Mouse (Mus musculus): Measurements from ENCODE around the gene Arhgap29. TPM values are rescaled to one million over a fixed set of nuclear protein-coding genes. Genes with fewer than 3 reads are reported as not detected.

Arhgap29 gene
- total RNA-seq, 2 experiments from 2014 or later: 14.0 to 15.6 TPM

DNA sequence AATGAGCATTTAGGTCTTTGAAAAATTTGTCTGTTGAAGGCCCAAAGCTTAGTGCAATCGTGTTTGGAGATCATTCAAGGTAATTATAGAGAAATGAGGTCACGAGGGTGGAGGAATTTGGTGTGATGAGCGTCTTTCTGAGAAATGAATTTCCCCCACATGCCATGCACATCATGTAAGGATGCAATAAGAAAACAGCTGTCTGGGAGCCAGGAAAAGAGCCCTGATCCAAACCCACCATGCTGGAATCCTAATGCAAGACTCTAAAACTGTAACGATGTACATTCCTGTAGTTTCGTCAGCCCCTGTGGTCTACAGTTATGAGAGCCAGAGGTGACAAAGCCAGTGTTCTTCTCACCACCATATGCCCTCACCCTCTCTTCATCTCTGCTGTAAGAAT lies 32.4 kb upstream of the Arhgap29 start:
- intact Hi-C loops (cut with DNase I): no loop called here
- no peak for TF ChIP-seq CTCF (IDR thresholded peaks at IDR 0.05)
- no peak overlapping the region for H3K27ac ChIP-seq
- no peak overlapping the region for H3K4me3 ChIP-seq
- no peak for DNase-seq

DNA sequence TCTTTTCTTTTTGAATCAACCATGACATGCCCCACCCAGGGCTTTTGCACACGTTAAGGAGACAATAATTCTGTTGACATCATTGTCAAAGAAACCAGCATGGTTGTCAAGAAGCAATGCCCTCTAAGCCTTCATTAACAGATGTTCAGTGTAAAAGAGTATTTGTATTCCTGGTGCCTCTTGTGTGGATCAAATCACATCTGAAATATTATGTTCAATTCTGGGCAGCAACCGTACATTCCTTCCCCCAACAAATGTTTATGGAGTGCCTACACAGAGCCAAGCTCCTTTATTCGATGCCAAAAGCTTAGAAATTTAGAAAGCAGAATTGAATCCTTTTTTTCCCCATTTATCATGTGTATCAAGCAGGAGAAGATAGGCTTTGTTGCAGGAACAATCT lies 31.6 kb upstream of the Arhgap29 start:
- no peak for TF ChIP-seq CTCF (IDR thresholded peaks at IDR 0.05)
- intact Hi-C loops (cut with DNase I): no loop called here
- no peak overlapping the region for H3K27ac ChIP-seq
- H3K4me3 ChIP-seq: no peak overlapping the region
- DNase-seq: no peak

DNA sequence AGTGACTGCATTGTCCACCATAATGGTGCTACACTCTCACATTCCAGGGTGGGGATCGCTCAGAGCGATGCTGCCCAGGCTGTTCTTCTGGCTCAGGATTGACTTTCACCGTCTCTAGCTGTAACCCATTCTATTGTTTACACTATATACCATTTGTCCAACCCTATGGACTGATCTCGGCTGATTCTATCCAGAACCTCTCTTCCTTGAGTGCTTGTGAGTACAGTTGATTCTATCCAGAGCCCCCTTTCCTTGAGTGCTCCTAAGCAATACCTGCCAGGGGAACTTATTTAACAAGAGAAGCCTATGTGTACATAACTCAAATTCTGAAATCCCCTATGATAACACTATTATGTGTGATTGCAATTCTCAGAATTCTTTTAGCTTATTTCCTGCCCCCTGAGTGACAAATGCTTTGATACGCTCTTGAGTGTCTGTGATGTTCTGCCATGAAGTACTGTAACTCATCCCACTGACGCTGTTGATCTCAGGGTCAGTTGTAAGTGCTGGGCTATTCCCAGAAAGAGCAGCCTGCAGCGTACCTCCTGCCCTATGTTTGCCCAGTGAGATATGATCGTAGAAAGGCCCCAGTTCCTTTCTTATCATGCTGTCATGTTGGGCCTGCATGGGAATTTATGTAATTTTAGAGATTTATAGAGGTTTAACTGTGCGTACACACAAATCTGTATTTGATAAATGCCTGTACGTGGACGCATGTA lies 27.4 kb upstream of the Arhgap29 start:
- H3K27ac ChIP-seq: no peak overlapping the region
- intact Hi-C loops (cut with DNase I): no loop called here
- no peak for TF ChIP-seq CTCF (IDR thresholded peaks at IDR 0.05)

DNA sequence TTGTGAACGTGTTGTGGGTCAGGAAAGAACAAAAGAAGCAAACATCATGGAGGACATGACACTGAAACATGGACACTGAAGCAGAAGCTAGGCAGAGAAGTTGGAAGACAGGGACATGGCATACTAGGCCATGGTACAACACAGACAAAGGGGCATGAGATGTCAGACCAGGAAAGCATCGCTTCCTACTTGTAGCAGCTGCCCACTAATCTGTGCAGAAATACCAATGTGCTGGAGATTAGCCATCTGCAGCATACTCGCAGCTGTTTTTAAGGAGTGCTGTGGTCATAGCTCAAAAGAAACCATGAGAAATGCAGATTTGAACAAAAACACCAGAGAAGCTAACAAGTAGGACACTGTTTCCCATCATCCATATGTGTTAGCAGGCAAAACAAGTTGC lies 24.7 kb upstream of the Arhgap29 start:
- intact Hi-C loops (cut with DNase I): no loop called here
- TF ChIP-seq CTCF (IDR thresholded peaks at IDR 0.05): no peak
- no peak for DNase-seq
- Histone ChIP-seq H3K27ac (no peak overlapping the region), H3K4me3 (no peak overlapping the region)

More for the DNA sequence above, 27.4 kb upstream of the Arhgap29 start:
- no peak overlapping the region for H3K4me3 ChIP-seq
- DNase-seq: no peak

DNA sequence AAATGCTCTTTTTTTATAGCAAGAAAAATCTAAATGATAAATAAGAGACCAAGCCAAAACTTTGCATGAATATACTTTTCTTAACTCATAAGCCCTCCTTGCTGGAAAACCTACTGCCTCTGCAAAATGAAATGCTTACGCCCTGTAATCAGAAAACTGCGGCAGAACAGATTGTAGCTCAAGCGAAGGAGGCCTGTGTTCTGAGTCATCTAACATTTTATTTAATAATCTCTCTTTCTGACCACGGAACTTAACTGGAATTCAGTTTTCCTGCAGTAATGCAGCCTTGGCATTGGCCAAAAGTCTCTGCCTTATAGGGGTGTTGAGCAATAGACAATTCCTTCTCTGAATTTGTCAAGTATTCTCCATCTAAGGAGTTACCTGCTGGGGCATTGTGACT lies 19.5 kb upstream of the Arhgap29 start:
- Histone ChIP-seq H3K4me3 (no peak overlapping the region), H3K27ac (no peak overlapping the region)
- intact Hi-C loops (cut with DNase I): no loop called here
- TF ChIP-seq CTCF (IDR thresholded peaks at IDR 0.05): no peak
- DNase-seq: no peak

DNA sequence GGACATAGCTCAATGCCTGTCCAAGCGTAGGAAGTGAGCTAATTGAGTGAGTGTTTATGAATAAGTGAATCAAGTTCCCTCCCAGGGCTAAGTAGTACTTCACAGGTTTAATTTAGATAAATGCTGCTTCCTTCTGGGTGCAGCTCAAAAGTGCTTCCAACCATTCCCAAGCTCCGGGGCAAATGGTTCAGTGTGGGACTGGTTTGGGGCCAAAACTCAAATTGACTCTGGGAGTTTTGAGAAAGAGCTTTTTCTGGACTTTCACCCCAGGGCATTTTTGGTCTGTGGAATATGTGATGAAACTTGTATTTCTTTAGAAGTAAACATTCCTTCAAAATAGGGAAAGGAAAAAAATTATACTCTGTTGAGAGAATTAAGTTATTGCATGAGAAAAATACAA lies 16.1 kb upstream of the Arhgap29 start:
- no peak for DNase-seq
- Histone ChIP-seq H3K4me3 (no peak overlapping the region), H3K27ac (no peak overlapping the region)
- intact Hi-C loops (cut with DNase I): no loop called here
- no peak for TF ChIP-seq CTCF (IDR thresholded peaks at IDR 0.05)

DNA sequence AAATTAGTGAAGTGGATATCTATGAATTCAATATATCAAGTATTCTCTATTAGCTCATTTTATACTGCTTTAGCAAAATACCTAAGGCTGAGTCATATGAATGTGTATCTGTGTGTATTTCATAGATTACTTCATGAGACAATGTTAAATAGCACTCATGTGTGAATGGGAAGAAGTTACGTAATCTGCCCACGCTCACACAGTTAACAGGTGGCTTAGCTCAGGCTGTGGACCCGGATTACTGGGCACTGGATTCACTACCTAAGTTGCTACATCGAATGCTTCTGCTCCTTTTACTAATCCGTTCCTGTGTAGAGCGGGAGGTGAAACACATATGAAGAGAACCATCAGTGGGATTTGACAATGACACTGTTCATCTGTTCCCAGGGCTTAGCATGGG lies 15.3 kb upstream of the Arhgap29 start:
- no peak for DNase-seq
- Histone ChIP-seq H3K27ac (no peak overlapping the region), H3K4me3 (no peak overlapping the region)
- intact Hi-C loops (cut with DNase I): no loop called here
- TF ChIP-seq CTCF (IDR thresholded peaks at IDR 0.05): no peak

DNA sequence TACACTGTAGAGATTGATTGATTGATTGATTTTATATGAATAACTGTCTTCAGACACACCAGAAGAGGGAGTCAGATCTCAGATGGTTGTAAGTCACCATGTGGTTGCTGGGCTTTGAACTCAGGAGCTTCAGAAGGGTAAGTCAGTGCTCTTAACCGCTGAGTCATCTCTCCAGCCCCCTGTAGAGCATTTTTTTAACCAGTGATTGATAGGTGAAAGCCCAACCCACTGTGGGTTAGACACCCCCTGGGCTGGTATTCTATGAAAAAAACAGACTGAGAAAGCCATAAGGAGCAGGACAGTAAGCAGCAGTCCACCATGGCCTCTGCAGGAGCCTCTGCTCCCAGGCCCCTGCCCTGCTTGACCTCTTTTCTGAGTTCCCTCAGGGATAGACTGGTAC lies 12.7 kb upstream of the Arhgap29 start:
- intact Hi-C loops (cut with DNase I): no loop called here
- Histone ChIP-seq H3K27ac (no peak overlapping the region), H3K4me3 (no peak overlapping the region)
- DNase-seq: no peak
- TF ChIP-seq CTCF (IDR thresholded peaks at IDR 0.05): no peak

DNA sequence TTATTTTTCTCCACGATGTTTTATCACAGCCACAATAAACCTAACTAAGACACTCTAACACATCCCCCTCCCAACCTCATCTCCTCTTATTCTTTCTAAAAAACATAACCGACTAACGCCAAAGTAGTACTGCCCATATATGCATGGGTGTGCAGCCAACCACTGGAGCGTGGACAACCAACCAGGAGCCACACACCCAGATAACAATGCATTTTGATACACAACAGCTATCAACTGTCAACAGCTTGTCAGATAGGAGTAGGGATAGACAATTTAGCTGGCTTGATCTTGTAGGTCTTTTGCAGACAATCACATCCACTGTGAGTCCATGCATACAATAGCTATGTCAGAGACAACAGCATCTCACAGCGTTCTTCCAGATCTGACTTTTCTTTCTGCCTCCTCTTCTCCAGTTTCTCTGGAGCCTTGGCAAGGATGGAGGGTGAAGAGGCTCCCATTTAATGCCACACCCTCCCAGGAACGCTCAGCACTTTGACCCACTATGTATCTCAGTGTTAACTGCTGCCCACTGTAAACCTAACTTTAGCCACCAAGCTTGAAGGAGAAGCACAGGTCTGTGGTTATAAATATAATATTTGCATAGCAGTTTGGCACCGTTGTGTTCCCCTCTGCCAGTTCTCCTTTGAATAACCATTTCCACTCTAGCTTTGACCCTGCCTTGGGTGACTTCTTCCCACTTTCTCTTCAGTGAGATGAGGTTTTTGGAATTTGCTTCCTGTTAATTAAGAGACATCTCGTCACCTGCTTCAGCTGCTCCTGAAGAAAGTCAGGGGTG lies 12.0 kb upstream of the Arhgap29 start:
- Histone ChIP-seq H3K27ac (no peak overlapping the region), H3K4me3 (no peak overlapping the region)
- no peak for DNase-seq
- TF ChIP-seq CTCF (IDR thresholded peaks at IDR 0.05): no peak
- intact Hi-C loops (cut with DNase I): no loop called here

DNA sequence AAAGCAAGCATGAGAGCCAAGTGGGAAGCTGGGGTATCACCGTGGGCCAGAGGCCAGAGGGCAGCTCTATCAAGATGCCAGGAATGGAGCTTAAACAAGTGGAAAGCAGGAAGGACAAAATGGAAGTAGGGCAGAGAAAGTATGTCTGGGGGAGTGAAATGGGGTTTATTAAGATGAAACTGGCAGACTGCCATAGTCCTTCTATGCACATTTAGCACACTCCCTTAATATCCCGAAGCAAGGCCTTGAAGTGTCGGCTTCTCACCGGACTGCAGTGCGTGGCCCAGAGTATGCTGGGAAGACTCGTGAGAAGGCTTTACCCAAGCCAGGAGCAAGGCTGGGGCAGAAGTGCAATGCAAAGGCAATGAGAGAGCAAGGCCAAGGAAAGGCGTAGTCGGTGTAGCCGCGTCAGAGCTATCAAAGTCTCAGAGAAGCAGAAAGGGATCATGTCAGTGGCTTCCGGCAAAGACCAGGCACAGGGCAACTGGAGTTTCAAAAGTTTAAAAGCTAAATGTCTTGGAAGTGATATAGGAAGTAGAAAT lies 11.1 kb upstream of the Arhgap29 start:
- intact Hi-C loops (cut with DNase I): no loop called here
- H3K27ac ChIP-seq: no peak overlapping the region
- DNase-seq: no peak
- TF ChIP-seq CTCF (IDR thresholded peaks at IDR 0.05): no peak
- no peak overlapping the region for H3K4me3 ChIP-seq

DNA sequence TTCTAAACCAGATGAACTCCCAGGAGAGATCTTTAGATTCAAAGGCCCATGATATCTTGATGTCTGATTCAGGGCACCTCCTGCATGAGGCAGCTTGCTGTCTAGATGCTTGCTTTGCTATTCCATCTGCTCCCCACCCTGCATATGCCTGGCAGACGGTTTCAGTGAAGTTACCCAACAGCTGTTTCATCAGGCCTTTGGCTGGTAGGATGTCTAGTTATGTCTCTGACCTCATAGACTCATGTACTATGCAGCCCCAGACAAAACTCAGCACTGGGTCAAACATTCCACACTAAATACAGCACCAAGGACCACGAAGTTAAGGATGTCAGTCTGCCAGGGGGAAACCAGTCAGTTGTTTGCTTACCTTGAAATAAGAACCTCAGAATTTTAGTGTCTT lies 6.4 kb upstream of the Arhgap29 start:
- TF ChIP-seq CTCF (IDR thresholded peaks at IDR 0.05): no peak
- no peak for DNase-seq
- no peak overlapping the region for H3K27ac ChIP-seq
- no peak overlapping the region for H3K4me3 ChIP-seq
- intact Hi-C loops (cut with DNase I): no loop called here

DNA sequence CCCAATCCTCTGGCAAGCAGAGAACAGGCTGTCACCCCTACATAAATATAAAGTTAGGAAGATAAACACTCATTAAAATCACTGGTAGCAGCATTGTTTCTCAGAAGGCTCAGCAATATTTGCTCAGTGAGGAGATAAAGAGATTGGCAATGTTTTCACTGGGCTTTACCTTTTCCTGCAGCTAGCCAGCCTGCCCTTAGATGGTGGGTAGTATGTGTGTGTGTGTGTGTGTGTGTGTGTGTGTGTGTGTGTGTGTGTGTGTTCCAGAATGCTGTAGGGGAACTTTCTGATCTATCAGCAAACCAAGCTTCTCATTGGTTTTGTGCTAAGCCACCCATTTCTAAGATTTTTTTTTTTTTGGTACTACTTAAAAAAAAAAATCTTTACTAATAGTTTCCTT lies 5.6 kb upstream of the Arhgap29 start:
- Histone ChIP-seq H3K27ac (no peak overlapping the region), H3K4me3 (no peak overlapping the region)
- no peak for TF ChIP-seq CTCF (IDR thresholded peaks at IDR 0.05)
- DNase-seq: no peak
- intact Hi-C loops (cut with DNase I): no loop called here

DNA sequence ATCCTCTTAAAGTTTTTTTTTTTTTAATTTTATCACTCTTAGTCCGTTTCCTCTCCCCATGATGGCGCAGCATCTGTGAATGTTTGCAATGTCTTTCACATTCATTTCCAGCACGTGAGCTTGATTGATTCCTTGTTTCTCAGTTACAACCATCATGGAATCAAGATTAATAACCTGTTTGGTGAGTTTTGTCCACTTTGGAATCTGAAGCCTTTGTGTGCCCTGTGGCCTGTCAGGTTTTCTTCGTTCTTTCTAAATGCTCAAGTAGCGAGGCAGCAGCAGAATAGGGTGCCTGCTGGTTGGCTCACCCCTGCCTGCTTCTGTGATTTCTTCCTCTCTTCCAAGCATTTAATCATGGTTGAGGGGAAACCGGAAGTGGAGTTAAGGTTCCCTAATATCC lies 2.2 kb upstream of the Arhgap29 start:
- no peak overlapping the region for H3K4me3 ChIP-seq
- no peak for DNase-seq
- intact Hi-C loops (cut with DNase I): no loop called here
- H3K27ac ChIP-seq: no peak overlapping the region
- TF ChIP-seq CTCF (IDR thresholded peaks at IDR 0.05): no peak
